Mouse (Mus musculus): ENCODE measurements around the gene Atf7. TPM values are rescaled to one million over a fixed set of nuclear protein-coding genes. Genes with fewer than 3 reads are reported as not detected.
A peak's percentile ranks its signal among the peaks of the same experiment; 100 is the strongest.

The Atf7 gene
- polyA plus RNA-seq, 1 experiment from 2014 or later, result 23.6 TPM

DNA sequence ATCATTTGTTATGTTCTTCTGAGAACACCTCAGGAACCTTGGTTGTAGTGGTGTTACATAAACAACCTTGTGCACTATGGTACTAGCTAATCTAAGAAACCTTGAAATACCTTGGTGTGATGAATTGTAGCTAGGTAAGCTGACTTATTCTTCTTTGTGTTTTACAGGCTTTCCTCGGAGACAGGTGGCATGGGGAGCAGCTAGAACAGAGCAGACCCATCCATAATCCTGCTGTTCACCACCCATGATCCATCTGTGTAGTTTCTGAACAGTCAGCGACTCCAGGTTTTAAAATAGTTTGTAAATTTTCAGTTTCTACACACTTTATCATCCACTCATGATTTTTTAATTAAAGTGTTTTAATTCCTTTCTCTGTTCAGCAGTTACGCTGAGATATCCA is 126.9 kb downstream of the Atf7 start:
- WGBS, result 92% methylated on average over 3 of the region's 3 CpGs
- H3K4me1 ChIP-seq, result no peaks in the 10 kb centered on the region
- peaks cover 86% of the 10 kb centered on the region for H3K36me3 ChIP-seq
- H3K4me3 ChIP-seq, result no peak overlapping the region
- ATAC-seq (ENCODE audit: low FRiP score), result no peak
- H3K27ac ChIP-seq, result no peak overlapping the region
- H3K27me3 ChIP-seq, result no peaks in the 10 kb centered on the region
- no peak overlapping the region for H3K4me2 ChIP-seq (replicated peaks)
- no peak overlapping the region for H3K9ac ChIP-seq
- no peaks in the 10 kb centered on the region for H3K9me3 ChIP-seq (replicated peaks)

DNA sequence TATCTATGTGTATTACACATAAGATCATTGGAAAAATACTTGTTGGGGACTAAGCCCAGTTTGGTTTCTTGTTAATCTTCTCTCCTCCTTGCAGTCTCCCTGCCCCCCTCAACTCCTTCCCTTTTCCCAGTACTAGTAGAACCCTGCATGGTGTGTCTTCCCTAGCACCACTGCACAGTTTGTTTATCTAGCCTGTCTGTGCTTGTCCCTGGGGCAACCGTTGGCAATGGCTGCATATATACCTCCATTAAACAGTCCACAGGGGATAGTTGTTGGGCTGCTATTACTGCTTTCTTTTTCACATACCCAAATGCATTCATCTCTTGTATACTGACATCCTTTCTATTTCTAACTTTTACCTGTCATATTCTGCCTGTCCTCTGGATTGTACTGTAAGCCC is 137.6 kb downstream of the Atf7 start:
- ATAC-seq (ENCODE audit: low FRiP score), result no peak

DNA sequence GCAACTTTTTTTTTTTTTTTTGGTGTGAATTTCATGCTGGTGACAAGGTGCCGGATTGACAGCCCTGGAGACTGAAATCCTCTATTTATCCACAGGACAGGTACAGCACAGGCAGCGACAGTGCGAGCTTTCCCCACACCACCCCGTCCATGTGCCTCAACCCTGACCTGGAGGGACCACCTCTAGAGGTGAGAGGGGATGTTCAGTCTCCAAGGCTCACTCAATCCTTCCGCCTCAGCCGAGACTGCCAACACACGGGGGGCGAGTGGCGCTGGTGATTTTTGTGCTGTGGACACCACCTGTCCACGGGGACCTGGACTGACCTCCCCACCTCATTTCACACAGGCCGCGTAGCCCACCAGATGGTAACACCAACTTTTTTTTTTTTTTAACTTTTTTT is 139.4 kb downstream of the Atf7 start:
- Histone ChIP-seq H3K27ac (no peak overlapping the region), H3K4me2 (replicated peaks) (no peak overlapping the region), H3K4me1 (no peaks in the 10 kb centered on the region), H3K27me3 (no peaks in the 10 kb centered on the region), H3K4me3 (no peak overlapping the region), H3K36me3 (peaks cover 86% of the 10 kb centered on the region), H3K9me3 (replicated peaks) (no peaks in the 10 kb centered on the region), H3K9ac (no peak overlapping the region)
- 94% methylated on average over 12 of the region's 12 CpGs for whole genome bisulfite sequencing
- ATAC-seq (ENCODE audit: low FRiP score), result no peak

More for the DNA sequence above, 137.6 kb downstream of the Atf7 start:
- H3K9me3 ChIP-seq (replicated peaks), result no peaks in the 10 kb centered on the region
- WGBS, result 65% methylated on average over 1 of the region's 1 CpGs
- H3K4me3 ChIP-seq, result no peak overlapping the region
- H3K27me3 ChIP-seq, result no peaks in the 10 kb centered on the region
- no peak overlapping the region for H3K27ac ChIP-seq
- H3K36me3 ChIP-seq, result peaks cover 80% of the 10 kb centered on the region
- no peak overlapping the region for H3K9ac ChIP-seq
- no peaks in the 10 kb centered on the region for H3K4me1 ChIP-seq
- H3K4me2 ChIP-seq (replicated peaks), result no peak overlapping the region

DNA sequence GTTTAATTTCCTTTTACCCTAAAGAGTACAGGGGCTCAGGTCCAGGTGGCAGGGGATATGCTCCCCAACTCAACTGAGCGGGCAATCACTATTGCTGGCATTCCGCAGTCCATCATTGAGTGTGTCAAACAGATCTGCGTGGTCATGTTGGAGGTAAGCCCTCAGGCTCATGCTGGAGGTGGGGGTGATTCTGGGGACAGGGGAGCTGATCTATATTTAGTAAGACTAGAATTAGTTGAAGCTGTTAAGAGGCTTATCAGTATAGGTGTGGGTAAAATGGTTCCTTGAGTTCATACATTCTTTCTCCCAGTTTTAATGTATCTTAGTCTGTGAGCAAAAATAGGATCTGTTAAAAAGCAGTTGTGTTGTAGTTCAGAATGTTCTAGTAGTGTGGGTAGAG is 142.1 kb downstream of the Atf7 start:
- 95% methylated on average over 3 of the region's 3 CpGs for WGBS
- ATAC-seq (ENCODE audit: low FRiP score), result no peak
- no peak overlapping the region for H3K4me3 ChIP-seq
- peaks cover 75% of the 10 kb centered on the region for H3K36me3 ChIP-seq
- no peaks in the 10 kb centered on the region for H3K27me3 ChIP-seq
- no peak overlapping the region for H3K27ac ChIP-seq
- H3K4me2 ChIP-seq (replicated peaks), result no peak overlapping the region
- no peaks in the 10 kb centered on the region for H3K4me1 ChIP-seq
- no peak overlapping the region for H3K9ac ChIP-seq
- no peaks in the 10 kb centered on the region for H3K9me3 ChIP-seq (replicated peaks)

MicroRNAs encoded within 50 kb of the gene (microRNA counts, 519-probe panel; counts per million panel counts)
- microRNA mmu-miR-688, result 470 counts per million, percentile 58 among the panel's probes with 10 or more counts

Small RNAs within 50 kb of the gene (microRNA-seq; reads per million reads assigned to microRNA genes)
- not detected for gene Mir688

Other genes starting within 250 kb of the Atf7 start
- gene Sp1, start 219.3 kb downstream of the Atf7 start, polyA plus RNA-seq (2016; fragmentation: Nextera tagmentation; extraction: Ambion mirVana), result 9.1 and 9.3 TPM in 2 replicates
- 0.23 TPM in 1 of 2 replicates, not detected in the other for gene Amhr2, start 180.1 kb downstream of the Atf7 start, polyA plus RNA-seq (2016; fragmentation: Nextera tagmentation; extraction: Ambion mirVana)
- gene Prr13, start 166.4 kb downstream of the Atf7 start, polyA plus RNA-seq (2016; fragmentation: Nextera tagmentation; extraction: Ambion mirVana), result 89.7 and 91.3 TPM in 2 replicates
- 153 and 161 TPM in 2 replicates for gene Pcbp2, start 154.9 kb downstream of the Atf7 start, polyA plus RNA-seq (2016; fragmentation: Nextera tagmentation; extraction: Ambion mirVana)
- 4.3 and 6.6 TPM in 2 replicates for gene Gm10337, start 121.7 kb downstream of the Atf7 start, polyA plus RNA-seq (2016; fragmentation: Nextera tagmentation; extraction: Ambion mirVana)
- gene Map3k12, start 108.4 kb downstream of the Atf7 start, polyA plus RNA-seq (2016; fragmentation: Nextera tagmentation; extraction: Ambion mirVana), result 45.5 and 46.0 TPM in 2 replicates
- gene Tarbp2, start 107.3 kb downstream of the Atf7 start, polyA plus RNA-seq (2016; fragmentation: Nextera tagmentation; extraction: Ambion mirVana), result 93.0 and 94.0 TPM in 2 replicates
- 3.6 and 4.3 TPM in 2 replicates for gene Npff, start 100.5 kb downstream of the Atf7 start, polyA plus RNA-seq (2016; fragmentation: Nextera tagmentation; extraction: Ambion mirVana)
- gene Gm28047, start 397 bp downstream of the Atf7 start, polyA plus RNA-seq (2016; fragmentation: Nextera tagmentation; extraction: Ambion mirVana), result not detected in 2 replicates
- 53.9 and 60.4 TPM in 2 replicates for gene Atp5g2, start 46.9 kb upstream of the Atf7 start, polyA plus RNA-seq (2016; fragmentation: Nextera tagmentation; extraction: Ambion mirVana)
- gene Calcoco1, start 96.7 kb upstream of the Atf7 start, polyA plus RNA-seq (2016; fragmentation: Nextera tagmentation; extraction: Ambion mirVana), result 47.3 and 49.1 TPM in 2 replicates

Data from hindbrain, embryonic 12.5 days (tissue).